Mouse (Mus musculus): ENCODE data around the gene Tas2r102.

Tas2r102 gene

DNA sequence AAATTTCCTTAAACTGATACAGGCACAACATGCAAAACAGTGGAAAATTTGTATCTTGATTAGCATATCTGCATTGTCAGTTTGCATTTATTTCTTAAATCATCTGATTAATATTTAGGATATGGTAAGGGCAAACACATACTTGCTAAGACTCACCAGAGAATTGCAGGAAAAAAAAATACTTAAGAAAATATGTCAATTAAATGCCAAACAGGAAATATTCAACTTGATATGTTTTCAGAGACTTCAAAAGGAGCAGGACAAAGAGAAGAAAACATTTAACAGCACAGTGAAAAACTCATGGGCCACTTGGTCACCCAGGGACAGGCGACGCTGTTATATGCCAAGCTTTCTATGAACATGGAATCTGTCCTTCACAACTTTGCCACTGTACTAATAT is at the start of gene Tas2r102:
Tas2r102 (plus strand) TSS at position 301 of the 400 bp plus-strand sequence.
- no peak for DNase-seq

DNA sequence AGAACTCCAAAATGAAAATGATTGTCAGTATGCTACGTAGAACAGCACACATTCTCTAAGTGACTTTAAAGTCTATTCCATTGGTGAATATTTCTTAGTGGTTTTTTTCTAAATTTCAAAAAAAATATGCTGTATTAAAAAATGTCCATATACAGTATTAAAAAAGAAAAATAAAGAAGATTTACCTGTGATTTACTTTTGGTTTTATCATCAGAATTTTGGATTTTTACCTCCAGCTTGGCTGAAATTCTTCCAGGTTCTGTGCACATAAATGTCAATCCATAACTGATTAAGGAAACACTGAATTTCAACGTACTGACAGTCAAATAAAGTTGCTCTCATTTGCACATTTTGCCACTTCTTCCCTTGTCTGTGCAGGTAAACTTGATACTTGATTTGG is 24.0 kb upstream of the Tas2r102 start, which contains the start of gene Tas2r115:
Tas2r115 (minus strand) TSS at position 101 of the 400 bp plus-strand sequence.
- DNase-seq, result no peak

DNA sequence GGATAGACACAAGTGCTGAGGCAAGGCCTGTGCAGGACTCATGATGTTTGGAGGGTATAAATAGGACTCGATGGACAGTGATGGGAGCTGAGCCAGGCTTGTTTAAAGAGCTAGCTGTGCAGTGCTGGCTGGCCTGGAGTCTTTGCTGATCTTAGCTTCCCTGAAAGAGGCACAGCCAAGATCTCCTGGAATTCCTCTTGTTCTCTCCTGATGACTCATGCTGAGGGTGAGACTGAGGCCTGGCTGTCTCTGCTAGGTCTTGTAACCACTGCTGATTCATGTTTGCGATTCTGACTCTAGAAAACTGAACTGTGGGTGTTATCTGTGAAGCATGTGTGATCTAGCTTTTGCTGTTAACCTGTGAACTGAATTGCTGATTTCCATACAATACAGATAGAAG is 11.7 kb upstream of the Tas2r102 start:
- DNase-seq, result no peak

DNA sequence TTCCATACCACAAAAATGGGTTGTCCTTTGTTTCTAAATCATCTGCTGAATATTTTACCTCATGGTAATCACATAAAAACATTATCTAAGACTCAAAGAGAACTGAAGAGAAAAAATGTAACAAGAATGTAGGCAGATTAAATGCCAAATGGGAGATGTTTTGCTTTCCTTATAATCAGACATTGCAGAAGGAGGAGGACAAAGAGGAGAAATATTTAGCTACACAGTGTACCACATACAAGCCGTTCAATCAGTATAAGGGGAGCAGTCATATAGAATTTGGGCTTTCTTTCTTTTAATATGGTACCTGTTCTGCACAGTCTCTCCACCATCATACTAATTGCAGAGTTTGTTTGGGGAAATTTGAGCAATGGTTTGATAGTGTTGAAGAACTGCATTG is 7.5 kb upstream of the Tas2r102 start, which contains the start of gene Tas2r124:
Tas2r124 (plus strand) TSS at position 301 of the 400 bp plus-strand sequence.
- DNase-seq, result no peak

DNA sequence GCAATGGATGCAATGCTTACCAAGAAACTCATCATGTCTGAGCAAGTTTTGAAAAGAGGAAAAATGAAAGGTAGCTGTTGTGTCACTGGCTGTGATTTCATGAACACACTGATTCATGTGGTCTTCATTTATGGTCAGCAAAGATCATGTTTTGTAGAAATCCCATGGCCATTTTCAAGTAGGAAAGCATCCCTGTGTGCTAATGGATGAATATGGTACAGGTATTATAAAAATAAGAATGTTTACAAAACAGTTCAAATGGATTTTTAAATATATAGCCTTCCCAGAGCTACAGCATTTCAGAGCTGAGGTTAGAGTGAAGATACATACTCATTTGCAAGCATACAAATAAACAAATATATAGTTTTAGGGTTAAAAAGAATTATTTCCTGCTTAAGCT is 16.1 kb downstream of the Tas2r102 start, which contains the start of gene Tas2r136:
Tas2r136 (minus strand) TSS at position 101 of the 400 bp plus-strand sequence.
- DNase-seq, result no peak

DNA sequence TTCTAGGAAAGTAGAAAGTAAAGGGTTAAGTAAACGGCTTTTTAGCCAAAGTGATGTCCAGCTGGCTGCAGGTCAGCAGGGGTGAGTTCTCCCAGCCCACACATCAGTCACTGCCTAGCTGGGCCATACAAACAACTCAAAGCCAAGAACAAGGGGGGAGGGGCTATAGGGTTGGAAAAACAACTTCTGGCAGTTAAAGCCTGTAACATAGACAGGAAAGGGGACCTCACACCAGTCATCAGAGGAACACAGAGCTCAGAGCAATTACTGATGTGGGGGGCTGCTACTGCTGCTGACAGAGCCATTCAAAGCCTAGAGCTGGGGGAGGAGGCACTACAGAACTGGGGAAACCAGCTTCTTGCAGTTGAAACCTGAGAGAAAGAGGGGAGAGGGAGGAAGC is 33.5 kb downstream of the Tas2r102 start:
- no peak for DNase-seq

DNA sequence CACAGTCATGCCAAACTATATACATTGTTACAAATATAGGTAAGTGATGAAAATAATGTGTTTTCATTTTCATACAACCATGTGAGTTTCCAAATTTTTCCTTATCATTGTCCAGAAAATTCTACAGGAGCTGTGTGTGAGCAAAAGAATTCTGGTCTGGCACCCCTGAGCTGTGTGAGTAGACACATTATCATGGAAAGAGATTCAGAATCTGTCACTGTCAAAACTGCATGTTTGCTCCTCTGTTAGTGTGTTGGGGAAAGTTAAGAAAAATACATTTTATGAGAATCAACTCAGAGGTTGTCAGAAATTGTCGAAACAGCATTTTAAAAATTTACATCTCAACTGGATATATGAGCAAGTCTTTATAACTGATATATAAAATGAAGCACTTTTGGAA is 40.6 kb downstream of the Tas2r102 start, which contains the start of gene Tas2r117:
Tas2r117 (plus strand) TSS at position 301 of the 400 bp plus-strand sequence.
- no peak for DNase-seq

Data from liver (tissue).